Mouse (Mus musculus): ENCODE data around the gene Vstm4. TPM values are rescaled to one million over a fixed set of nuclear protein-coding genes. Genes with fewer than 3 reads are reported as not detected.

The Vstm4 gene
- total RNA-seq, 2 experiments from 2014 or later: 2.0 to 2.3 TPM

GRCm38 (mm10) chr14:32858361-32858760 lies 1.8 kb downstream of the Vstm4 start:
- no peak for DNase-seq
- intact Hi-C loops (cut with DNase I): loop anchor here (5.0 kb wide), 1 partner anchor 104 kb away; no protein-coding TSS in a partner anchor

DNA sequence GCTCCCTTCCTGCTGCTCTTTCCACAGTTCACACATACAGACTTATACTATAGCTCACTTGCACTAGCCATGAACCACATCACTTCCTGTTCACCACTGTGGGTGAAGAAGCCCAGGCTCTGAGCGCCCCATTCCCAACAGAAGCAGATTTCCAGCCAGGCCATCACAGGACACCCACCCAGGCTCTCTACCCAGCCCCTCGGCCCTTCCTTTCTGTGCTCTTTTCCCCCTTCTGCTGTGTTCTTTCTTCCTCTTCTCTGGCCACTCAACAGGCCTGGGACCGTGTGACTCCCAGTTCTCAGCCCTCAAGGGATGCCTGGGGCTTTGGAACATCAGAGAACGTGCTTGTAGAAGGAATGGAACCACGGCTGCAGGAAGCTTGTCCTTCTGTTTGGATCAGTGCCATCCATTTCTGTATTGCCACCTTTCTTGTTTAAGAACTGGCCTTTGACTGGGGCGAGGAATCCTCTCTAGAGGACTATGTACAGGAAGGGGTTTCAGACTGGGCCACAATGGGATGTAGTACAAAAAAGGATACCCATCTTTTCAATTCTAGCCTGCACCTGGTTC lies 2.5 kb downstream of the Vstm4 start:
- intact Hi-C loops (cut with DNase I): loop anchor here (5.0 kb wide), 1 partner anchor 103 kb away; no protein-coding TSS in a partner anchor
- DNase-seq: no peak

DNA sequence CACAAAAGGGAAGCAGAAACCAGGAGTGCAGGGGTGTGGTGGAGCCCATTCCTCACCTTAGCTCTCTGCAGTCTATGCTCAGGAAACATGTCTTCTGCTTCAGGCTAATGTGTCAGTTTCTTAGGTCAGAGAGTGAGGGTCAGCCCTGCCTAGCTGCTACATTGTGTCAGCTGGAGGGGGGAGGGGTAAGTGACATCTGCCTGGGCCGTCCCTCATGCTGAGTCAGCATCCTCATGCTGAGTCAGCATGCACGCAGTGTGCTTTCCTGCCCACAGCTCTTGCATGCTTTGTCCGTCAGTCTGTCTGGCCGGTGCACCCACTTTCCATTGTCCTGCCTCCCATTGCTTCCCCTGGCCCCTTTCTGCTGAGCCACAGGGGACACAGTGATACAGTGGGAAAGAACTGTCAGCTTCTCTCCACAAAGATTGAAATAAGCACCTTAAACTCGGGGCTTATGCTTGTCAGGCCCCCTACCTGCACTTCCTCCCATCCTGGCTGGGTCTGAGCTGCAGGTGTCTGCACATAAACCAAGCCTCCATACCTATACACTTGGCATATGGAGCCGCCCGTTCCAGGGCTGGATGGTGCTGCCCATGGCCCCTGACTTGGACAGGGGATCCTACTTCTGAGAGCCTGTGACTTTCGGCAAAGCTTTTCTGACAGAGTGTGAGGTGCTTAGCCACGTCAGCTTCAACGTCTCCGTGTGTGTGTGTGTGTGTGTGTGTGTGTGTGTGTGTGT lies 3.4 kb downstream of the Vstm4 start:
- intact Hi-C loops (cut with DNase I): loop anchor here (5.0 kb wide), 1 partner anchor 102 kb away; no protein-coding TSS in a partner anchor
- no peak for DNase-seq

- peak in 1 of 2 experiments; percentile 9 for DNase-seq
- intact Hi-C loops (cut with DNase I): no loop called here
Observed at GRCm38 (mm10) chr14:32861149-32861581, 4.6 kb downstream of the Vstm4 start.

- intact Hi-C loops (cut with DNase I): no loop called here
Observed at GRCm38 (mm10) chr14:32861656-32862055, 5.1 kb downstream of the Vstm4 start.

GRCm38 (mm10) chr14:32865331-32865730 lies 8.8 kb downstream of the Vstm4 start:
- no peak for DNase-seq
- intact Hi-C loops (cut with DNase I): no loop called here

More at GRCm38 (mm10) chr14:32861656-32862055, 5.1 kb downstream of the Vstm4 start:
- DNase-seq: no peak

DNA sequence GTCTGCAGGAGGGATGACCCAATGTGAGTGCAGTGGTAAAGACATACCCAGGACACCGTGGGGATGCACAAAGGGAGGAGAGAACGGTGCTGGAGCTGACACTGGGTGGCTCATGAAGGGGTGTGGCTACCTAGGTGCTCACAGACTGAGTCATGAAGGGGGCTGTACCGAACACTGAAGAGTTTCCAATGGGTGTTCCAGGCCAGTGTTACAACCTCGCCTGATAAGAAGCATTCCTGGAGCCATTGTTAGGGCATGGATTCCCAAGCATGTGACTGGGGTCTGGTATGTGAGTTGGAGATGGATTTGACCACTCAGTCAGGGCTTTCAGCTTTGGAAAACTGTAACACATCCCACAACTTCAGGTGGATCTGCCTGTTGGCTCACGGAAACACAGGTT lies 15.4 kb downstream of the Vstm4 start:
- intact Hi-C loops (cut with DNase I): no loop called here

GRCm38 (mm10) chr14:32877549-32877948 lies 21.0 kb downstream of the Vstm4 start:
- intact Hi-C loops (cut with DNase I): no loop called here
- no peak for DNase-seq

More for the DNA sequence above, 15.4 kb downstream of the Vstm4 start:
- no peak for DNase-seq

DNA sequence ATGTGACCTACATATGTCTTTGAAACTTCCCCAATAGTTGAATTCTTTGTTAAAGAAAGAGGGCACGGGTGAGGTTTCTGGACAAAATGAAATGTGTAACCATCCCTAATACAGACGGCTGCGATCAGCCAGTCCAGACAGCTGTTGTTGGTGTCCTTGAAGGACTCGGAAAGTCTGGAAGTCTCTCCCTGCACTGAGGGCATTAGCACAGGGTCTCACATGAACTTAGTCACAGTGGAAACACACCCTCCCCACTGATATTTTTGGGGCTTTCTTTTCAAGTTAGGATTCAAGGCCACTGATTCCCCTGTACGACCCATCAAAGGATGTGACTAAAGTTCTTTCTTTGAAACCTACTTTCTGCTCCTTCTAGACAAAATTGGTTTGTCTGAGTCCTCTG lies 23.8 kb downstream of the Vstm4 start:
- no peak for DNase-seq
- intact Hi-C loops (cut with DNase I): no loop called here

DNA sequence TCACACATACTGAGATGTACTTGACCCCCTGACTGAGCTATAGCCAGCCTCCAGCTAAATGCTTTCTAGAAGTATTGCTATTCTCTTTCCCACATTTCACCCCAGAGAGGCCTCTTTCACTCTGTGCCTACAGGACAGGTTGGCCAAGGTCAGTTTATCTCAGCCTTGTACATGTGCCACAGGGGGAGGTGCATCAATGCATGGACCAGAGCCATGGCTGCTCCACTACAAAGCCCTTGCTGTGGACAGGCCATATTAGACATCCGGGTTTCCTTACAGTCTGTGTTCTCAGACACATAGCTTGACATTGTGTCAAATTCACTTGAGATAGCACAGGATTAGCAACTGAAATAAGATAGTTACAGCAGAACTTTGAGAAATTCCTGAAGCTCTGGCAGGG lies 25.1 kb downstream of the Vstm4 start:
- no peak for DNase-seq
- intact Hi-C loops (cut with DNase I): no loop called here

DNA sequence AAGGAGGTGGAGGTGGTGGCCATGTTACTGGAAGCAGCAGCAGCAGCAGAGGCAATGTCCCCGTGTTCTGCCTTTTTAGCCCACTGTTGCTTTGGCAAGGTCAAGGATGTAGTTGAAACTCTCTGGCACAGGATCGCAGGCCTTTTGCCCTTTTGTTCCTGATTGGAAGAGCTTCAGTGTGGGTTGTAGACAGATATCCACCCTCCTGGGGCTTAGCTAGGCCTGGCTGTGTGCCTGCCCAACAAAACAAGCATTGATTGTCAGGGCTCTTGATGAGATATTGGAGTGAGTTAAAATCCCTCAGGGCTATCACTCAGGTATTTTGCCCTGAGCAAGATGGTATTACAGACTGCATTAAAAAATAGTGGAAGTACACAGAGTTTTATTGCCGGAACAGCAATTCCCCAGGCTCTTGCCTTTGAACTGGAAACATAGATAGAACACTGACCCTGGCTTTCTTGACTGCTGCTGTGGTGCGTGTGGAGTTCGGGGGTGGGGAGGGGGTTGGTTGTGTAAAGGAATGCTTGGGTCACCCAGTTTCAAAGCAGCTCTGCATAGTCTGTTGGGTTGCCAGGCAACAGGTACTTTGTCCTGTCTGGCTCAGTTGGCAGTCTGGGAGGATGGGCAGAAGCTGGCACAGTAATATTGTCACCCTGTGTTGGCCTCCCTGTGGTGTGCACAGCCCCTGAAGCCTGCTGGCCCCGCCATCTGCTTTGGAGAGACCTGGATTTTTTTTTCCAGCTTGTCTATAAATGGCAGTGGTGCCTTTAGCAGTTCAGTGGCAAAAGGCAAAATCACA lies 32.5 kb downstream of the Vstm4 start:
- intact Hi-C loops (cut with DNase I): no loop called here
- DNase-seq: no peak

DNA sequence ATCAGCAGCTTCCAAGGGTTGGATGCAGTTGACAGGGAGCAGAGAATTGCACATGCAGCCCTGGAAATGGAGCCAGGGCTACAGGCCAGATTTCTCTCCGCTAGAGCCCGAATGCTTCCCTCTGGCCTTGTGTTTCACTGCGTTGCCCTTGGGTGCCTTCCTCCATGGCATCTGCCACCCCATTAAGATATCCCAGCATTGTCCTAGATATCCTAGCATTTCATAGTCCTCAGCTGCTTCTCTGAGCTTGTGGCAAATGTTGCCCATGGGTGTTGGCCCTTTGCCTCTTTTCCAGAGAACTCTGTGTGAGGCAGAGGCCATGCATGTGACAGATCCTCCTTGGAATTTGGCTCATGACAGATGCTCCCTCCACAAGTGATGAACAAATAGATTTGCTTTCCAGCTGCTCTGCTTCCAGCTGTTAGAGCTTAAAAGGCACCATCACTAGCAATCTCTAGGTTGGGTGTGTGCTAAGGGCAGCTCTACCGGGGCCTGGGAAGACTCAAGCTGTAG lies 37.8 kb downstream of the Vstm4 start:
- DNase-seq: peak; percentile 69 to 72
- intact Hi-C loops (cut with DNase I): no loop called here

- intact Hi-C loops (cut with DNase I): no loop called here
- no peak for DNase-seq
Observed at GRCm38 (mm10) chr14:32894878-32895277, 38.3 kb downstream of the Vstm4 start.

GRCm38 (mm10) chr14:32896896-32897295 lies 40.3 kb downstream of the Vstm4 start:
- intact Hi-C loops (cut with DNase I): no loop called here
- peak; percentile 76 to 77 for DNase-seq

GRCm38 (mm10) chr14:32903203-32903602 lies 46.6 kb downstream of the Vstm4 start:
- intact Hi-C loops (cut with DNase I): no loop called here
- no peak for DNase-seq

GRCm38 (mm10) chr14:32906545-32906944 lies 50.0 kb downstream of the Vstm4 start:
- intact Hi-C loops (cut with DNase I): no loop called here
- no peak for DNase-seq

- no peak for DNase-seq
- intact Hi-C loops (cut with DNase I): no loop called here
Observed at GRCm38 (mm10) chr14:32909112-32909511, 52.6 kb downstream of the Vstm4 start.

- DNase-seq: no peak
- intact Hi-C loops (cut with DNase I): no loop called here
Observed at GRCm38 (mm10) chr14:32911187-32911586, 54.6 kb downstream of the Vstm4 start.

GRCm38 (mm10) chr14:32915360-32915759 lies 58.8 kb downstream of the Vstm4 start:
- DNase-seq: no peak
- intact Hi-C loops (cut with DNase I): no loop called here

- intact Hi-C loops (cut with DNase I): no loop called here
- no peak for DNase-seq
Observed at GRCm38 (mm10) chr14:32917919-32918318, 61.4 kb downstream of the Vstm4 start.

DNA sequence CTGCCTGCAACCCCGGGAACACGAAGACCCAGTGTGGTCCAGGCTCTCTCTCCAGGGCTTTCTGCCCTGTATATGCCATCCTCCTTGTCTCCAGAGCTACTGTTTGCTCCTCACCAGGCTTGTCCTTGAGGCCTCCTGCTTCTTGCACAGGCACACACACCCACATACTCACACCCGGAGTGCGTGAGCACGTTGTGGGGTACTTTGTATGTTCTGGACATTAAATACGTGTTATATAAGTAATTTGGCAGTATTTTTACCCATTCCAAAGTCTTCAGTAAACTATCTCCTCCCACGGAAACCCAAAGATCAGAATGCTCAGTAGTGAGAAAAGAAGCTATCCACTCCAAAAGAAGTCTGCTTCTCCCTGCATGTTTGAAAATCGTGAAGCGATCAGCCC lies 67.3 kb downstream of the Vstm4 start:
- DNase-seq: no peak
- intact Hi-C loops (cut with DNase I): no loop called here
